Mouse (Mus musculus) midbrain, embryonic 14.5 days (tissue): ENCODE results near the gene Gstt3. TPM values are rescaled to one million over a fixed set of nuclear protein-coding genes. Genes with fewer than 3 reads are reported as not detected.
"Not testable (repeated sequence)": the region's sequence is repeated elsewhere in the genome, so short reads cannot be mapped to it uniquely, and the experiment has no call there.

Experiments
- ATAC-seq: fragments of 200-750 bp; cut with Nextera tagmentation; 2 replicates; pipeline ENCODE4 v1.8.0; 2017; ENCODE audit warnings: moderate number of reproducible peaks, moderate library complexity; ENCODE audit not compliant: low FRiP score, low TSS enrichment
- DNase-seq: peaks from one replicate; pipeline ENCODE4 v3.0.0-alpha.2; 2015
- H3K27ac ChIP-seq: fragments of 300-500 bp; sonication (generic); replicated peaks from 2 replicates; pipeline ENCODE4 v1.5.1; 2014; ENCODE audit warnings: mild to moderate bottlenecking, low read depth, low read length, moderate library complexity
- H3K27me3 ChIP-seq: fragments of 300-500 bp; sonication (generic); 2 replicates; pipeline ENCODE4 v1.6.1; 2014; ENCODE audit warnings: low read length, control low read depth, mixed read lengths; ENCODE audit not compliant: control insufficient read depth, insufficient read depth
- H3K36me3 ChIP-seq: fragments of 300-500 bp; sonication (generic); 2 replicates; pipeline ENCODE4 v1.6.1; 2014; ENCODE audit warnings: low read length, control low read depth; ENCODE audit not compliant: control insufficient read depth, insufficient read depth
- H3K4me1 ChIP-seq: fragments of 300-500 bp; sonication (generic); 2 replicates; pipeline ENCODE4 v1.6.1; 2014; ENCODE audit warnings: mild to moderate bottlenecking, antibody characterized with exemption, low read length, control low read depth; ENCODE audit not compliant: control insufficient read depth, insufficient read depth
- H3K4me2 ChIP-seq: fragments of 300-500 bp; sonication (generic); 2 replicates; pipeline ENCODE4 v1.6.1; 2014; ENCODE audit warnings: mild to moderate bottlenecking, low read length, moderate library complexity
- H3K4me3 ChIP-seq: fragments of 300-500 bp; sonication (generic); replicated peaks from 2 replicates; pipeline ENCODE4 v1.5.1; 2014; ENCODE audit warnings: low read depth, low read length
- H3K9ac ChIP-seq: fragments of 300-500 bp; sonication (generic); replicated peaks from 2 replicates; pipeline ENCODE4 v1.6.1; 2014; ENCODE audit warnings: mild to moderate bottlenecking, low read length, moderate library complexity
- H3K9me3 ChIP-seq: fragments of 300-500 bp; sonication (generic); 2 replicates; pipeline ENCODE4 v1.6.1; 2016; ENCODE audit warnings: low read length, control low read depth, mixed read lengths; ENCODE audit not compliant: control insufficient read depth
- WGBS: fragments of 180-500 bp; shearing (Covaris S2); extraction: QIAGEN DNeasy Blood & Tissue Kit; methylation state at CpG from one replicate; pipeline ENCODE4 v1.1.7; 2014; 5-methylcytosine and 5-hydroxymethylcytosine counted together
- polyA plus RNA-seq: library from polyadenylated mRNA; unstranded; fragments of >200 nt; fragmentation: Nextera tagmentation; extraction: Ambion mirVana; gene quantifications from 2 replicates; pipeline ENCODE4 v1.2.1, GENCODE M21; 2014

Gstt3 gene
- polyA plus RNA-seq, 1 experiment from 2014 or later = 1.1 TPM

GRCm38 (mm10) chr10:75774102-75774501 lies 7.1 kb downstream of the Gstt3 start:
- Histone ChIP-seq H3K36me3 (no peaks in the 10 kb centered on the region), H3K9ac (no peak overlapping the region), H3K4me3 (no peak overlapping the region), H3K27me3 (peaks cover 3% of the 10 kb centered on the region; the same call in 1 of the 2 replicates), H3K4me2 (no peak overlapping the region), H3K4me1 (0 out of 2 replicates have a peak, but pooled peaks cover 7% of the 10 kb centered on the region), H3K9me3 (no peaks in the 10 kb centered on the region), H3K27ac (no peak overlapping the region)
- WGBS = 89% methylated on average over 5 of the region's 5 CpGs
- no peak for DNase-seq
- ATAC-seq = no peak

DNA sequence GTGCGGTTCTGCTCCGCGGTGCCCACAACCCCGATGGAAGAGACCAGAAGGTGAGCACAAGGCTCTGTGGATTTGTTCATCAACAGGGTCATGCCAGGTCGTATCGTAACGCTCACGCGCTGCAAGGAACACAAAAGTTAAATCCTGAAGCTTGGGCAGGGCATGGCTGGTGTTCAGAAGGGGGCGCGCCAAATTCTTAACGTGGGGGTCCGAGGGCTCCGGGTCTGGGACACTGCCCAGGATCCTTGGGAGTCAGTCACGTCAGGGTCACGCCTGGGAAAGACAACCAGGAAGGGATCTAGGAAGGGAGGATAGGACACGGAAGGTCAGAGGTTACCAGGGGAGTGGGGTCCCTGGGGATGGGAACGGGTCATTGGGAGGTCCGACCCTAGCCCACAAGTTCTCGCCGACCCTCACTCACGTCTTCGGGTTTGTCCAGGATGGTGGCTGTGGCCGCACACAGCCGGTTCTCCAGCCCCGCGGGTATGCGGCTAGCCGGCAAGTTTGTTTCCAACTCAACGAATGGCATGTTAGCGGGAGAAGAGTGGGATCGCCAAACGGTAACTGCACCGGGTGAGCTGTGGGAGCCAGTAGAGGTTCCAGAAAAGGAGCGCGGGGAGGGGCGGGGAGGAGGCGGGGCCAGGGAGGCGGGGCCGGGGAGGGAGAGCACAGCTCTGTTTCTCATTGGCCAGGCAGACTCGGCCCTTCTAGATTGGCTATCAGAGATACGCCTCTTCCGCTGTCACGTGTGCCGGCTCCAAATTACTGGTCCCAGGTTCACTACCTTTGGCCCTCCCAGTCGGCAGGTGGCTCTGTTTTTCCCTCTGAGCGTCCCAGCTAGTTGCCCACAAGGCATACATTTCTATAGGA lies 8.2 kb downstream of the Gstt3 start, which contains the start of gene Ddt:
Gene Ddt (minus strand): TSS at position 620 of the 870 bp plus-strand sequence.
- no peaks in the 10 kb centered on the region for H3K36me3 ChIP-seq
- peak; percentile 97 for ATAC-seq
- DNase-seq = peak; percentile 93
- under 1% methylated on average over 47 of the region's 47 CpGs for WGBS
- H3K4me2 ChIP-seq = peak within 1 kb of the TSS; percentile 99
- H3K4me1 ChIP-seq = 0 out of 2 replicates have a peak, but pooled peaks cover 7% of the 10 kb centered on the region
- no peaks in the 10 kb centered on the region for H3K27me3 ChIP-seq
- peak within 1 kb of the TSS; percentile 60 for H3K9ac ChIP-seq
- no peaks in the 10 kb centered on the region for H3K9me3 ChIP-seq
- H3K4me3 ChIP-seq = peak within 1 kb of the TSS; percentile 64
- no peak within 1 kb of the TSS for H3K27ac ChIP-seq

DNA sequence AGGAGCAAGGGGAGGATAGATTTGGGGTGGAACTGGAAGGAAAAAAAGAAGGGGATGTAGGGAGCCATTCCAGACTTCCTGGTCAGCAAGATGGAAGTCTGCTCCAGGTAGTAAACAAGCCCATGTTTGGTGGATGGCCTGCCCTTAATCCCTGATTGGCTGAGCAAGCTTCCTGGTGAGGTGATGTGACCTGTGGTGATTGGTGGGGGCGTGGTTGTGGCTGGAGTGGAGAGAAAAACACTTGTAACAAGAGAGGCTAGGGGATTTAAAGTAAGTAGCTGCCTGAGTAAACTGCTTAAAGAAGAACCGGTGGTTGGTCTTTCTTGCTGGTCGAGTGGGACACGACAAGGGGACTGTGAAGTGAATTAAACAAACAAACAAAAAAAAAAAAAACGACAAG lies 13.5 kb downstream of the Gstt3 start:
- 31% methylated on average over 5 of the region's 5 CpGs for WGBS
- not testable (repeated sequence) for H3K9me3 ChIP-seq, H3K4me2 ChIP-seq, DNase-seq, H3K27ac ChIP-seq, H3K4me3 ChIP-seq, ATAC-seq, H3K36me3 ChIP-seq, H3K27me3 ChIP-seq, H3K9ac ChIP-seq
- H3K4me1 ChIP-seq = peaks cover 10% of the 10 kb centered on the region; the same call in 1 of the 2 replicates

DNA sequence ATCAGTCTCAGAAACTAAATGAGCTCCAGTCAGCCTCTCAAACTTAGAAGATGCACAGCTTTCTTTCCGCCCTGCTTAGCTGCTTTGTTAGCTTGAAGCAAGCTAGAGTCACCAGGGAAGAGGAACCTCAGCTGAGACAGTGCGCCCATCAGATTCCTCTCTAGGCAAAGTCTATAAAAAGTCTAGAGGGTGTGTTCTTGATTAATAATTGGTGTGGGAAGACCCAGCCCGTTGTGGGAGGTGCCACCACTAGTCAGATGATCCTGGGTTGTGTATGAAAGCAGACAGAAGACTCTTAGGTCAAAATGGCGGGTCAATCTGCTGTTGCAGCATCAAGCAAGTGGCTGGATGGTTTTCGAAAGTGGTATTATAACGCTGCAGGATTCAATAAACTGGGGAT lies 14.4 kb downstream of the Gstt3 start:
- H3K27me3 ChIP-seq = no peaks in the 10 kb centered on the region
- no peaks in the 10 kb centered on the region for H3K36me3 ChIP-seq
- no peak overlapping the region for H3K9ac ChIP-seq
- no peak overlapping the region for H3K4me3 ChIP-seq
- H3K4me1 ChIP-seq = peaks cover 10% of the 10 kb centered on the region
- H3K9me3 ChIP-seq = no peaks in the 10 kb centered on the region
- WGBS = 85% methylated on average over 6 of the region's 6 CpGs
- ATAC-seq (no peak), DNase-seq (no peak)
- no peak overlapping the region for H3K27ac ChIP-seq
- H3K4me2 ChIP-seq = no peak overlapping the region

GRCm38 (mm10) chr10:75764519-75765473 lies 16.4 kb downstream of the Gstt3 start:
- WGBS = under 1% methylated on average over 27 of the region's 27 CpGs
- H3K4me1 ChIP-seq = peaks cover 10% of the 10 kb centered on the region
- H3K9me3 ChIP-seq = no peaks in the 10 kb centered on the region
- H3K36me3 ChIP-seq = no peaks in the 10 kb centered on the region
- peak overlapping the region; percentile 86 for H3K4me3 ChIP-seq
- ATAC-seq (peak; percentile 35), DNase-seq (peak; percentile 85)
- H3K4me2 ChIP-seq = peak overlapping the region; percentile 87
- H3K27me3 ChIP-seq = no peaks in the 10 kb centered on the region
- H3K27ac ChIP-seq = peak overlapping the region; percentile 72
- H3K9ac ChIP-seq = peak overlapping the region; percentile 81; the same call in 1 of the 2 replicates

DNA sequence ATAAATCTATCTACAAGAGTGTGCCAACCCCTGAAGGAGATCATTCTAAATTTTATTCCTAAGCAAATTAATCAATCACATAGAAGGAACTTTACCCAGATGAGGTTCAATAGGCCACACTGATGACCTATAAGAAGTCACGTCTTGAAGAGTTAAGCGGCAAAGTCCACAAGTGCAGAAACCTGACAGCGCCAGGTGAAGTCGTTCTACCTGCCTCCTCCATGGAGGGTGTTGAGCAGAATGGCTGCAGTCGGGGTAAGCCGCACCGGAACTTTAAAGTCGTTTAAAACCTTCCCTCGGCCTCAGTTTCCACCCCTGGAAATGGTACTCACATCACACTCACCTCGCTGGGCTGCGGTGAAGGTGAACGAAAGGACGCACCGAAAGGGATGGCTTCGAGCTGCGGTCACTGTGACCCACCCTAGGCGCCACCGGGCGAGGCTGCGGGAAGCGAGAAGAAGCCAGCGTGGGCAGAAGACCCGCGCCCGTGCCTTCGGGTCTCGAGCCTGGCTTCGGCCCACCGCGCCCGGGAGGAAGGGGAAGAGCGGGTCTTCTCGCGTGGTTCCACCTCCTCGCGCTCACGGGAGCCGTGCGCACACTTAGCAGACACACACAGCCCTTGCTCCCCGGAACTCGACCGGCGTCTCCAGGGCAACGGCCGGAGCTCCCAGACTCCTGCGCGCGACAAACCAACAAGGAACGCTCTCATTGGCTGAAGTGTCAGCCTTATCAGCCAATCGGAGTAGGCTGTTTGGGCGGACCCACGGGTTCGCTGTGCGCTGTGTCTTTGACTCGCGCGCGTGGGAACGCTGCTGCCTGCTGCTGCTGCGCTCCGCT lies 17.3 kb downstream of the Gstt3 start, which contains the start of gene Cabin1:
Gene Cabin1 (minus strand): TSS at position 660 of the 837 bp plus-strand sequence.
- peak within 1 kb of the TSS; percentile 72 for H3K27ac ChIP-seq
- H3K4me1 ChIP-seq = peaks cover 10% of the 10 kb centered on the region
- peak; percentile 99 for DNase-seq
- under 1% methylated on average over 59 of the region's 61 CpGs for WGBS
- peak within 1 kb of the TSS; percentile 81 for H3K9ac ChIP-seq
- peak within 1 kb of the TSS; percentile 86 for H3K4me3 ChIP-seq
- peak; percentile 97 for ATAC-seq
- no peaks in the 10 kb centered on the region for H3K36me3 ChIP-seq
- H3K9me3 ChIP-seq = no peaks in the 10 kb centered on the region
- no peaks in the 10 kb centered on the region for H3K27me3 ChIP-seq
- peak within 1 kb of the TSS; percentile 87 for H3K4me2 ChIP-seq

- WGBS = over 99% methylated on average over 3 of the region's 3 CpGs
- Histone ChIP-seq H3K4me2 (peak overlapping the region; percentile 87; the same call in 1 of the 2 replicates), H3K9me3 (no peaks in the 10 kb centered on the region), H3K4me3 (no peak overlapping the region), H3K36me3 (0 out of 2 replicates have a peak, but pooled peaks cover 3% of the 10 kb centered on the region), H3K9ac (peak overlapping the region; percentile 26; the same call in 1 of the 2 replicates), H3K27ac (no peak overlapping the region), H3K27me3 (no peaks in the 10 kb centered on the region), H3K4me1 (peaks cover 10% of the 10 kb centered on the region)
- DNase-seq (no peak), ATAC-seq (no peak)
Observed at GRCm38 (mm10) chr10:75762413-75762812, 18.8 kb downstream of the Gstt3 start.
